Mouse (Mus musculus) spleen, postnatal 36 days (tissue): ENCODE measurements at regions not wholly inside any gene's neighbourhood (a gene's known extent, or its start where the extent isn't known, plus 50 kb on each side); places are given as distances from the start of the nearest gene placed in this dataset.

Experiments
- DNase-seq, 2 experiments: peaks; one replicate each; pipeline ENCODE4 v3.0.0; 2022; ENCODE audit warnings: low spot score in 2 of 2, mixed read lengths in 1 of 2

- no peak for DNase-seq
These were observed 348.8 kb downstream of the Hs3st3b1 start for GRCm38 (mm10) chr11:63573271-63573670.

GRCm38 (mm10) chr11:63583321-63583720 lies 338.8 kb downstream of the Hs3st3b1 start:
- DNase-seq: no peak

GRCm38 (mm10) chr11:63585216-63585869 lies 336.7 kb downstream of the Hs3st3b1 start:
- no peak for DNase-seq

DNA sequence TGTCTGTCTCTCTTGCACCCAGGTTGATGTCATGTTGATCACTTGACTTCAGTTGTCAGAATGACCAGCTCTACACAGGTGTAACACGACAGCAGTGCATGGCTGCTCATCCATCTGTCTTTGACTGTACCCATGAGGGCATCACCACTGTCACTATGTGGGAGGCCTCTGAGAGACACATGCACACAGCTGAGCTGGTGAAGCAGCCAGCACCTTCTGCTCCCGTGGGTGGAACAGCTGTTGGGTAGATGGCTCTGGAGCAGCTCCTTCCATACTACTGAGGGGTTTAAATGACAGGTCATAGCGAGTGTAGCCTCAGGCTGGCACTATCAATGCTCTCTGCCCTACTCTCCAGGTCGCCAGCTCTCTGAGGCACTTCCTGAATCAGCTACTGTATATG lies 301.9 kb downstream of the Hs3st3b1 start:
- DNase-seq: no peak

- no peak for DNase-seq
These were observed 291.8 kb downstream of the Hs3st3b1 start for GRCm38 (mm10) chr11:63630336-63630735.

- no peak for DNase-seq
These were observed 265.0 kb downstream of the Hs3st3b1 start for GRCm38 (mm10) chr11:63657057-63657456.

GRCm38 (mm10) chr11:63665268-63665934 lies 256.7 kb downstream of the Hs3st3b1 start:
- no peak for DNase-seq

GRCm38 (mm10) chr11:63670477-63670876 lies 251.6 kb downstream of the Hs3st3b1 start:
- no peak for DNase-seq

DNA sequence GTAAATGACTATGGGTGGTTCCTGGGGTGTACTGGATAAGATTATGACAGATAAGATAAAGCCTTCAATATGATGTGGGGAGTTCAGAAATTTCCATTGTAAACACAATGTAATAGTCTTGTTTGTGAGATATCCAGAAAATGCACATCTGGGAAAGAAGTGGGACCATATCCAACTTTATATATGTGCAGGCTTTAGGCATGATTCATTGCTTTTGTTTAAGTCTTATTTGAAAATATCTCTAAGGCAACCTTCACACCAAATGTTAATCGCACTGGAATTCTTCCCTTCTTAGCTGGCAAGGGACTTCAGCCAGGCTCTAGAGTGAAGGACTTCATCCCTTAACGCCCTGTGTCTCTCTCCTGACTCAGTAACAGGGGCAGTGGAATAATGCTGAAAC lies 250.3 kb downstream of the Hs3st3b1 start:
- DNase-seq: no peak

GRCm38 (mm10) chr11:63677921-63678320 lies 244.2 kb downstream of the Hs3st3b1 start:
- DNase-seq: no peak

DNA sequence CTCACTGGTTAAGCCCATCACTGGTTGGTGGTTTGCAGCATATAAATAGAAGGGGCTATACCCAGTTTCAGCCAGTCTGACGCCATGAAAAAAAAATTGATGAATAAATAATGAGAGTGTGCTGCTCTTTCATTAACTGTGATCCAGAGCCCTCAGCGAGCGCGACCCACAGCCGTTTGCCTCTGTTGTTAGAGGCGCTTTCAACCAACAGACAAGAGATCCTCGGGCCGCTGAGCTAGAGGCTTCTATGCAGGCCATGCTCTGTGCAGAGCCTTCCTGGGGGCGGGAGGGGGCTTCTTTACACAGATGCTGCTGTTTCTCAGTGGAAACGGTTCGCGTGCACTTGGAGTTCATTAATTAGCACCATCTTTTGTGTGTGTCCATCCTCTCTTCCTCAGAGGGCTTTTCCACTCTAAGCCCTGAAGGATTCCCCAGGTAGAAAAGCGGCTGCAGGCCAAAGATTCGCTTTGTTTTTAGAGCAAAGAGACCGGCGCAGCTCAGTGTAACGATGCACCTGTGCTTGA lies 243.6 kb downstream of the Hs3st3b1 start:
- no peak for DNase-seq

DNA sequence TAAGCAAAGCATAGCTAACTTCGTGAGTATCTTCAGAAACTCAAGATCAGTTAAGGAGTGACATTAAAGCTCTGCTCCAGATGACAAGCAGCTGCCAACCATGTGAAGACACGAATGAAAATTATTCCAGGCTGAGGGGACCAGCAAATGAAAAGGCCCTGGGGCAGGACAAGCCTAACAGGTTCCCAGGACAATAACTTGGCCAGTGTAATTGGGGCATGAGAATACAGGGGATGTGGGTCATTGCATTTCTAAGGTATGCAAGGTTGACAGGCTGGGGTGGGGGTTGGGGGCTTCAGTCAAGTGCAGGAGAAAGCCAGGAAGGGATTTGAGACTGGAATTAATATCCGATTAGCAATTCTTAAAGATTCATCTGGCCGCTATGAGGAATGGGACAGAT lies 242.6 kb downstream of the Hs3st3b1 start:
- DNase-seq: no peak

DNA sequence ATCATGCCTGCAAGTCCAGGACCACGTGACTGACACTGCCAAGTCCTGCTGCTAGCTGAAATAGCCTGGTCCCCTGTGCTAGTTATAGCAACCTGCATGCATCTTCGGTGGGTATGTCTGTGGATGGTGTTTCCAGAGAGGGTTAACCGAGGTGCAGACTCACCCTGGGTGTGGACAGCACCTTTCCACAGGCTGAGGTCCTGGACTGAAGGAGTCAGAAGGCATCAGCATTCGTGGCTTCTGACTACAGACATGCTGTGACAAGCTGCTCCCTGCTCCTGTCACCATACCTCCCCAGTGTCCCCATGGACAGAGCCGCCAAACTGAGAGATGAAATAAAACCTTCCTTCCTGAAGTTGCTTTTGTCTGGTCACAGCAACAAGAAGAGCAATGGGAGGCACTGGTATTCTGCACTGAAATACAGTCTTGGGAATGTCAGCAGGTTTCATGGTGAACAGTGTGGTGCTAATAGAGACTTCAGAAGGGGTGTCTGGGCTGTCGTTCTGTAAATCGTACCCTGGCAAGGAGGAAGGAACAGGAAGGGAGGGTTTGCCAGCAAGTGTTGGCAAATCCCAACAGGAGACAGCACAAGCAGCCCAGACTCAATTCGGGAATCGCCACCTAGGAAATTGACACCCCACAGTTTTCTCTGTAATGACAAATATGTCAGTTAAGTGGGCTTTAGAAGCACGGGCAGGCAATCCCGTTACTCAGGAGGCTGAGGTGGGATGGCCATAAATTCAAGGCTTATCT lies 237.7 kb downstream of the Hs3st3b1 start:
- DNase-seq: no peak

GRCm38 (mm10) chr11:63691041-63691440 lies 231.0 kb downstream of the Hs3st3b1 start:
- no peak for DNase-seq

GRCm38 (mm10) chr11:63704995-63705580 lies 217.0 kb downstream of the Hs3st3b1 start:
- DNase-seq: no peak

GRCm38 (mm10) chr11:63706057-63706456 lies 216.0 kb downstream of the Hs3st3b1 start:
- no peak for DNase-seq

DNA sequence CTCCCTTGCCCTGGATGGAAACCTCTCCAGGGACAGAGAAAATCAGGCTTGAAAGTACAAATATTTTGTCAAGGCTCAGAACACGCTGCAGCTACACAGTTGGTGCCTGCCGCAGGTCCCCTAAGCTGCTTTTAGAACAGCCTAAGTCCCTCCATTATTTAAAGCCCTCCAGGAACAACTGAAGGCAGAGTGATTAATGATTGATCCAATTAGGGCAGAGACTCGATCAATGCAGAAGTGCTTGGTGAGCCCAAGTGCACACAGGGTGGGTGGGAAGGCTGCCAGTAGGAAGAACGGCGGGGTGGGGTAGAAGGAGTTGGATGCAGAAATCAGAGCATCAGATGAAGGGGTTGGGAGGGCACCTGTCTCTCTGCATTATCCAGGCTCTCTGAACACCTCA lies 215.0 kb downstream of the Hs3st3b1 start:
- DNase-seq: no peak

GRCm38 (mm10) chr11:63708412-63708811 lies 213.7 kb downstream of the Hs3st3b1 start:
- DNase-seq: no peak

- no peak for DNase-seq
These were observed 209.8 kb downstream of the Hs3st3b1 start for GRCm38 (mm10) chr11:63712053-63712864.

GRCm38 (mm10) chr11:63722261-63722660 lies 199.8 kb downstream of the Hs3st3b1 start:
- no peak for DNase-seq

DNA sequence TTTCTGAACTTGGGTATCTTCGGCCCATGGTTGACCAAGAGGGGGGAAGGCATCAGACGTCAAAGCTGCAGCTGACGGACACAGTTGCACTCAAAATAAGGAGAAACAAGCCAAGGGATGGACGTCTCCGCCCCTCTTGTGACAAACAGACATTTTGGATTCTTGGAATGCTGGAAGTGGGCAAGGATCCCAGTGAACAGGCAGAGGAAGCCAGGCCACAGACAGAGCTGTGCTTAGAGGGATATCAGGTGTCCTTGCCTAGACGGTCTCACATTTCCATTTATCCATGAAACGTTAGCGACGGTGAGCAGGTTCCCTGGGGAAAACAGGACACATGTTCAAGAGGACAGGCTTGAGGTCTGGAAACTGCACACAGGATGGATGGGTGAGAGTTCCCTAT lies 191.2 kb downstream of the Hs3st3b1 start:
- DNase-seq: no peak
